Mouse (Mus musculus): ENCODE measurements around the gene Csl. TPM values are rescaled to one million over a fixed set of nuclear protein-coding genes. Genes with fewer than 3 reads are reported as not detected.

Gene Csl
- 0.10 and 0.15 TPM in 2 replicates for polyA plus RNA-seq (2015; fragmentation: Nextera tagmentation; extraction: Ambion mirVana)

DNA sequence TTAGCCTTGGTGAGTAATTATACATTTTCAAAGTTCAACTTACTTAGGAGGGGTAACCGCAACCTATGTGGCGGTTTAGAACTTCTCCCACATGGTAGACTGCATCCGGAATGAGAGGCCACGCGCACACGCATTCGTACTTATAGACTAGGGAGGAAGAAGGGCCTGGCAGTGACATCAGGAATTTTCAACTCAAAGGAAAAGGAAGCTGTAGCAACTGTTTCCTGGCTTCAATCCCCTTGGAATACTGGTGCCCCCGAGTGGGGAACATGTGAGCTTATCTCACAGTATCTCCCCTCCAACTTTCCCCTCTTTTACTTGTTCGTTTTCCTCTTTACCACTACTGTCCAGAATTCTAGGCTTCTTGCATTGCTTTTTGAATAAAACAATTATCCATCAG, at the start of gene Csl:
Gene Csl (minus strand): TSS at position 101 of the 400 bp plus-strand sequence.
- Histone ChIP-seq H3K36me3 (no peaks in the 10 kb centered on the region), H3K27ac (replicated peaks) (no peak within 1 kb of the TSS), H3K9me3 (no peaks in the 10 kb centered on the region), H3K27me3 (no peaks in the 10 kb centered on the region), H3K4me2 (no peak within 1 kb of the TSS), H3K4me3 (no peak within 1 kb of the TSS), H3K9ac (no peak within 1 kb of the TSS), H3K4me1 (replicated peaks) (no peaks in the 10 kb centered on the region)
- WGBS: 94% methylated on average over 9 of the region's 9 CpGs
- ATAC-seq (ENCODE audit: low read depth): no peak

DNA sequence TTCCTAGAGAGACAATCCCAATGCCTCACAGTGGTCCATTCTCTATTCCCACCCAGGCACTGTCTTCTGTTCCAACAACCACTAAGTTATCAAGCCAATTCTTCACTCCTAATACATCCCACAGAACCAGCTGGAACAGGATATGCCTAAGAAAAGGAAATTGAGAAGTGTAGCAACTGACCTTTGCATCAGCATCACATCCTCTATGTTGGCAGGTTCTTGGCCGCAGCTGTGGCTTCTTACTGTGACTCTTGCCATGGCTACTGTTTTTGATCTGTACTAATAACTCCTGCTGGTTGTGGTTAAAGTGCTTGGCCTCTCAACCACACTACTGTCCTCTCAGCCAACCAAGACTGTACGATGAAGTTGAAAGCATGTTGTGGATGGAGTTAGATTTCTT, 30.0 kb upstream of the Csl start:
- H3K9me3 ChIP-seq: no peaks in the 10 kb centered on the region
- H3K36me3 ChIP-seq: no peaks in the 10 kb centered on the region
- no peak overlapping the region for H3K27ac ChIP-seq (replicated peaks)
- WGBS: 95% methylated on average over 2 of the region's 2 CpGs
- H3K4me2 ChIP-seq: no peak overlapping the region
- ATAC-seq (ENCODE audit: low read depth): no peak
- H3K9ac ChIP-seq: no peak overlapping the region
- H3K4me1 ChIP-seq (replicated peaks): no peaks in the 10 kb centered on the region
- no peak overlapping the region for H3K4me3 ChIP-seq
- H3K27me3 ChIP-seq: no peaks in the 10 kb centered on the region

DNA sequence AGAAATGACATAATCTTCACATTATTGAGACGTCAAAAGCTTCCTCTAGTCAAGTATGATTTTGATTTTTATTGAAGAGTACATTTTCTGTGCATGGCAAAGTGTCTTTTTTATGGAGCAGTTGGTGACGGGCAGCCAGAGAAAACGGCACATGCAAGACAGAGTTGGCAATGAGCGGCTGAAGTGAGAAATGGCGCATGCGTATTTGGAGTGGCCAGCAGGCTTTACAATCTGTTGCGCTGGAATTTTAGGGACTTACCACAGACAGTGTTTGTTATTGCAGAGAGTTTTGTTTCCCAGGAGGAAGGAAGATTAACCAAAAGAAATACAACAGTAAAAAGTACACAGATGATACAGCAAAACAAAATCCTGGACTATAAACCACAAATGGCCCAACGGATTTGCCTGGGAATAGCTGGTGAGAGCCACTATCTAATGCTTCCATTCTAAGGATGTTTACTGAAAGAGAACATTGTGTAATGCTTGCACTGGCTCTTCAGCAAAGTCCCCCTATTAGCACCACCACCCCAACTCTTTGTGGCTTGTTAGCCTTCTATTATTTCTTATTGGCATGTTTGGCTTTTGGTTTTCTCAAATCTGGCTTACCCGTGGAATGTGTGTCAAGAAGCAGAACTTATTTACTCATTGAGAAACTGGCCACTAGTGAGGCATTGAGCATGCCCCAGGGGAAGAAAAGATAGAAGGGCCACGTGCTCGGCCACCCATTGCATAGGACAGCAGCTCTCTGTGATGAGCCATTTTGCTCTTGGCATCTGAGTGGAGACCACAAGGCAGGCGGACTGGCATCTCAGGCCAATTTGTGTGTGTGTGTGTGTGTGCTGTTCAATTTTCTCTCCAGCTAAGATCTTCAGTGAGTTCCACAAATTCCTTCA, 15.0 kb upstream of the Csl start:
- Histone ChIP-seq H3K27ac (replicated peaks) (no peak overlapping the region), H3K4me1 (replicated peaks) (no peaks in the 10 kb centered on the region), H3K9me3 (no peaks in the 10 kb centered on the region), H3K4me3 (no peak overlapping the region), H3K9ac (no peak overlapping the region), H3K36me3 (no peaks in the 10 kb centered on the region), H3K27me3 (no peaks in the 10 kb centered on the region), H3K4me2 (no peak overlapping the region)
- 87% methylated on average over 12 of the region's 12 CpGs for WGBS
- no peak for ATAC-seq (ENCODE audit: low read depth)

DNA sequence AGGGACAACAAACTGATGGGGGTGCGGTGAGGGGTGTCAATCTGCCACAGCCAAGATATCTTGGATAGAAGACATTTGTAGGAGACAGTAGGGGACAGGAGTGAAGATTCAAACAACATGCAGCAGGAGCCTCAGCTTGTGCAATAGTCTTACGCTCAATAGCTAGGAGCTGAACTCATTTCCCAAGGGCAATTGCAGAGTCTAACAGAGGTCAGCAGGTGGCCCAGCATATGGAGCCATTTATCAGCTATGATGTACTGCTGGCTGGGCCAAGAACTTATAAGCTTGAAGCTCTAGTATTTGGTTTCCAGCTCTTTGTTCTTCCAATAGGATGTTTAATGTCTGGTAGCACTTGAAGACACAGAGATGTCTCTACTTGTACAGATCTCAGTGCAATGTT, 9.3 kb downstream of the Csl start:
- H3K27ac ChIP-seq (replicated peaks): no peak overlapping the region
- ATAC-seq (ENCODE audit: low read depth): no peak

DNA sequence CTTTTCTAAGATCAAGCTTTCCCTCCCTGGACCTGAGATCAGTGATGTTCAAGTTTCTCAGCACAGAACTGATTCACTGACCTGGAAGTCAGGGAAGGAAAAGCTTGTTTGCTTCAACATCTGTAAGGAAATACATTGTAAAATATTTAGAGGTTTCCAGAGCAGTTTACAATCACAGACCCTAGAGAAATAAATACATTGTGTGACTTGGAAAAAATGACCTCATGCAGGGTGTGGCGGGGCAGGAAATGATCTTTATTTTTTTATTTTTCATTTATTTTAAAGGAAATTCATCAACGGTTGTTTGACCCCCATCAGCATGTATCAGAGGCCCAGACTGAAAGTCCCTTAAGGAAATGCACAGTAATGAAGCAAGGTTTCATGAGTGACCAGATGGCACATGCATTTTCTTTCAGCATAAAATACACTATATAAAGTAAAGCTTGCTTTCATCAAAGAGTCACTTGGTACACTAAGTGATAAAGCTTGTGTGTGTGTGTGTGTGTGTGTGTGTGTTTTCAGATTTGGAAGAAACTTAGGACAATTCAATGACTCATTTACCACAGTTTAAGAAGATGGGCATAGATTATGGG, 10.7 kb downstream of the Csl start:
- H3K36me3 ChIP-seq: no peaks in the 10 kb centered on the region
- 84% methylated on average over 2 of the region's 2 CpGs for WGBS

More for the DNA sequence above, 9.3 kb downstream of the Csl start:
- Histone ChIP-seq H3K4me3 (no peak overlapping the region), H3K36me3 (no peaks in the 10 kb centered on the region), H3K27me3 (no peaks in the 10 kb centered on the region), H3K4me2 (no peak overlapping the region), H3K4me1 (replicated peaks) (no peaks in the 10 kb centered on the region), H3K9ac (no peak overlapping the region), H3K9me3 (no peaks in the 10 kb centered on the region)
- 84% methylated on average over 2 of the region's 2 CpGs for WGBS

DNA sequence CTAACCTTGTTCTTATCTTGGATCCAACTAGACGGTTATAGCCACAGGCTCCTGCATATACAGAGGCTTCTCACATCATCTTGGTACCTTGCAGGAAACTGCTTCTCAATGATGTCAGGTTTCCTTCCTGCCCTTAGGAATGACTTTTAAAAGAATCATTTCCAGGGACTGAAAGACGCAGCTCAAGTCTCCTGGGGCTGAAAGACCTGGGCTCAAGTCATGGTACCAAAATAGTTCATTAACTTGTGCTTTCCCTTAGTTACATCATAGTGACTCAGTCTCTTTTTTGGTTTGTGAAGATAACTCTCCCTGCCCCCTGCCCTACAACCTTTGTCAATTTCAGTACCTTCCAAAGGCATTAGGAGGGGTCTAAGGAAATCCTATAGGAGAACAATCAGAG, 11.4 kb downstream of the Csl start:
- Histone ChIP-seq H3K4me3 (no peak overlapping the region), H3K9me3 (no peaks in the 10 kb centered on the region), H3K9ac (no peak overlapping the region), H3K4me2 (no peak overlapping the region), H3K4me1 (replicated peaks) (no peaks in the 10 kb centered on the region), H3K27ac (replicated peaks) (no peak overlapping the region), H3K36me3 (no peaks in the 10 kb centered on the region), H3K27me3 (no peaks in the 10 kb centered on the region)
- ATAC-seq (ENCODE audit: low read depth): no peak
- WGBS: 72% methylated on average over 2 of the region's 2 CpGs

More for the DNA sequence above, 10.7 kb downstream of the Csl start:
- H3K4me1 ChIP-seq (replicated peaks): no peaks in the 10 kb centered on the region
- no peaks in the 10 kb centered on the region for H3K9me3 ChIP-seq
- ATAC-seq (ENCODE audit: low read depth): no peak
- no peak overlapping the region for H3K27ac ChIP-seq (replicated peaks)
- no peak overlapping the region for H3K4me3 ChIP-seq
- no peak overlapping the region for H3K4me2 ChIP-seq
- H3K9ac ChIP-seq: no peak overlapping the region
- no peaks in the 10 kb centered on the region for H3K27me3 ChIP-seq

DNA sequence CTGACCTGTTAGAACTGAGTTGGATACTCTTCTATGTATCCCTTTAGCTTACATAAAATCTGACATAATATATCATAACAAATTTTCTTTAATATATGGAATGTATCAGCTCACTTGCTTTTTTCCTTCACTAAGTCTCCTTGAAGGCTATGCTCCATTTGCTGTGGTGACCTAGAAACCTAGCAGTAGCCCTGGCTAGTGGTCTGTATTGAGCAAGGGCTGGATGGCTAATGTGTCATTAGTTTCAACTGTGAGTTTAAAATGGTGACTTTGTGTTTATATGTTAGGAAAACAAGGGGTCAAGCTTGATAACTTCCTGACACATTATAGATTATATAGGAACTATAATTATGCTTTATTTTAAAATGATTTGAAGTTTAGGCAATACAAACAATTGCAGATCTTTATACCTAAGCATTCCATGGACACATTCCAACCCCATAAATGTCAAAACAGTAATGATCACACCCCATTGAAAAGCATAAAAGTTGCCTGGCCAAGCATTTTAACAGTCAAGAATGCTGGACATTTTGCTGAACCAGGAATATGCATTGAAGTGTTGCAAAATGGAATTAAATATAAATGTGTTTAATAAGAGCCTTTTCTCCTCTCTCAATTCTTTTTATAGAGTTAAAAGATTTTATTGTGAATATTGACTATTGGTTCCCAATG, 17.7 kb downstream of the Csl start:
- no peak overlapping the region for H3K4me2 ChIP-seq
- no peaks in the 10 kb centered on the region for H3K27me3 ChIP-seq
- no peaks in the 10 kb centered on the region for H3K9me3 ChIP-seq
- H3K4me1 ChIP-seq (replicated peaks): no peaks in the 10 kb centered on the region
- H3K9ac ChIP-seq: no peak overlapping the region
- ATAC-seq (ENCODE audit: low read depth): no peak
- H3K4me3 ChIP-seq: no peak overlapping the region
- no peak overlapping the region for H3K27ac ChIP-seq (replicated peaks)
- no peaks in the 10 kb centered on the region for H3K36me3 ChIP-seq

DNA sequence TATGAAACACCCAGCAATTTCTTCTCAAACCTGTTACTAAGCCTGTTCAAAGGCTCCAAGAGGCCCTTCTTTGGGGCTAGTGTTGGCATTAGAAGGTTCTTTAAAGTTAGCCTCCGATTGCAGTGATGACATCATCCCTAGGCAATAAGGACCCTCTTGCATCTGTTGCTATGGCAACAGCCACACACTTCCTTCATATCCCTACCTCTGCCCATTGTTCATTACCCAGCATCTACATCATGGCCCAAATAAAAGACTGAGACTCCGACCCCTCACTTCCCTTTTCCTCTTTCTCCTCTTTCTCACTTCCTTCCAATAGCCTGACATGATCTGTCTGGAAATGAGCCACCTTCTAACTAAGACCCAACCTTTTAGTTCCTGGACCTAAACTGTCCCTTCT, 46.3 kb downstream of the Csl start:
- no peaks in the 10 kb centered on the region for H3K4me1 ChIP-seq (replicated peaks)
- no peak overlapping the region for H3K4me3 ChIP-seq
- no peak overlapping the region for H3K27ac ChIP-seq (replicated peaks)
- no peaks in the 10 kb centered on the region for H3K36me3 ChIP-seq
- no peak overlapping the region for H3K4me2 ChIP-seq
- H3K9me3 ChIP-seq: no peaks in the 10 kb centered on the region
- no peak overlapping the region for H3K9ac ChIP-seq
- 55% methylated on average over 2 of the region's 2 CpGs for WGBS
- ATAC-seq (ENCODE audit: low read depth): no peak
- no peaks in the 10 kb centered on the region for H3K27me3 ChIP-seq

DNA sequence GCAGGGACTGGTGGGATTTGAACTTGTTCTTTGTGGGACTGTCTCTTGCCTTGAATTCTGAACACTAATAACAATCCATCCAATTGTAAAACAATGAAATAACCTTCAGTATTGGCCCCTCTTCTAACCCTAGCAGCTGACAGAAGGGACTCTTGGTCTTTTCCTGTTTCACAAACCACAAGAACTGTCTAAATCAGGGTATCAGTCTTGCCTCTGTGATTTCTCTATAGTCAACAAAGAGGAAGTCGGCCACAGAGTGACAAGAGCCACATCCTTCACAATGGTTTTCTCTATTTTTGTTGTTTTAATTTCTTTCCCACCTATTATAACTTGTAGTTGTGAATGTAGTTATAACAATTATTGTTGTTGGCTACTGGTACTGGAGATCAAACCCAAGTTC, 47.9 kb downstream of the Csl start:
- 91% methylated on average over 1 of the region's 1 CpGs for WGBS
- Histone ChIP-seq H3K36me3 (no peaks in the 10 kb centered on the region), H3K27ac (replicated peaks) (no peak overlapping the region), H3K4me1 (replicated peaks) (no peaks in the 10 kb centered on the region), H3K9ac (no peak overlapping the region), H3K4me2 (no peak overlapping the region), H3K4me3 (no peak overlapping the region), H3K9me3 (no peaks in the 10 kb centered on the region), H3K27me3 (no peaks in the 10 kb centered on the region)
- ATAC-seq (ENCODE audit: low read depth): no peak

Data from neural tube, embryonic 13.5 days (tissue).